Mouse (Mus musculus) midbrain, embryonic 12.5 days (tissue): ENCODE results near the gene Scaf8. TPM values are rescaled to one million over a fixed set of nuclear protein-coding genes. Genes with fewer than 3 reads are reported as not detected.

Source experiments
- ATAC-seq: fragments of 200-750 bp; cut with Nextera tagmentation; 2 replicates; pipeline ENCODE4 v1.8.0; 2017; ENCODE audit warnings: low read depth, moderate TSS enrichment, moderate library complexity; ENCODE audit not compliant: low FRiP score
- H3K27ac ChIP-seq: fragments of 300-500 bp; sonication (generic); replicated peaks from 2 replicates; pipeline ENCODE4 v1.5.1; 2016; ENCODE audit warnings: mild to moderate bottlenecking
- H3K27me3 ChIP-seq: fragments of 300-500 bp; sonication (generic); 2 replicates; pipeline ENCODE4 v1.6.1; 2016; ENCODE audit warnings: mild to moderate bottlenecking
- H3K36me3 ChIP-seq: fragments of 300-500 bp; sonication (generic); 2 replicates; pipeline ENCODE4 v1.6.1; 2016
- H3K4me1 ChIP-seq: fragments of 300-500 bp; sonication (generic); 2 replicates; pipeline ENCODE4 v1.6.1; 2016
- H3K4me2 ChIP-seq: fragments of 300-500 bp; sonication (generic); replicated peaks from 2 replicates; pipeline ENCODE4 v1.6.1; 2016; ENCODE audit warnings: mild to moderate bottlenecking, moderate library complexity
- H3K4me3 ChIP-seq: fragments of 300-500 bp; sonication (generic); 2 replicates; pipeline ENCODE4 v1.5.1; 2016; ENCODE audit warnings: mild to moderate bottlenecking
- H3K9ac ChIP-seq: fragments of 300-500 bp; sonication (generic); replicated peaks from 2 replicates; pipeline ENCODE4 v1.6.1; 2016; ENCODE audit warnings: mild to moderate bottlenecking, moderate library complexity
- H3K9me3 ChIP-seq: fragments of 300-500 bp; sonication (generic); 2 replicates; pipeline ENCODE4 v1.6.1; 2016; ENCODE audit warnings: mild to moderate bottlenecking
- WGBS: fragments of 180-500 bp; shearing (Covaris S2); methylation state at CpG from one replicate; pipeline ENCODE4 v1.1.7; 2016; 5-methylcytosine and 5-hydroxymethylcytosine counted together
- polyA plus RNA-seq: library from polyadenylated mRNA; unstranded; fragments of >200 nt; fragmentation: Nextera tagmentation; extraction: Ambion mirVana; gene quantifications from 2 replicates; pipeline ENCODE4 v1.2.1, GENCODE M21; 2016

Scaf8 gene
- polyA plus RNA-seq, 1 experiment from 2014 or later, result 28.0 TPM

- Histone ChIP-seq H3K27me3 (no peaks in the 10 kb centered on the region), H3K4me3 (no peak overlapping the region)
- no peak for ATAC-seq
Observed at GRCm38 (mm10) chr17:3214852-3215251, 100.1 kb downstream of the Scaf8 start.

GRCm38 (mm10) chr17:3217023-3217422 is 102.3 kb downstream of the Scaf8 start:
- WGBS, result 97% methylated on average over 5 of the region's 5 CpGs
- Histone ChIP-seq H3K27me3 (no peaks in the 10 kb centered on the region), H3K27ac (no peak overlapping the region), H3K4me3 (no peak overlapping the region), H3K9me3 (no peaks in the 10 kb centered on the region), H3K4me1 (no peaks in the 10 kb centered on the region), H3K9ac (no peak overlapping the region), H3K4me2 (no peak overlapping the region), H3K36me3 (peaks cover 21% of the 10 kb centered on the region)
- no peak for ATAC-seq

More at GRCm38 (mm10) chr17:3214852-3215251, 100.1 kb downstream of the Scaf8 start:
- Histone ChIP-seq H3K4me1 (no peaks in the 10 kb centered on the region), H3K9ac (no peak overlapping the region), H3K4me2 (no peak overlapping the region), H3K9me3 (no peaks in the 10 kb centered on the region), H3K36me3 (peaks cover 21% of the 10 kb centered on the region), H3K27ac (no peak overlapping the region)
- 94% methylated on average over 2 of the region's 2 CpGs for WGBS

- WGBS, result 93% methylated on average over 7 of the region's 7 CpGs
Observed at GRCm38 (mm10) chr17:3218364-3218763, 103.6 kb downstream of the Scaf8 start.

GRCm38 (mm10) chr17:3218916-3219315 is 104.1 kb downstream of the Scaf8 start:
- Histone ChIP-seq H3K27ac (no peak overlapping the region), H3K36me3 (peaks cover 13% of the 10 kb centered on the region), H3K4me1 (no peaks in the 10 kb centered on the region), H3K9ac (no peak overlapping the region), H3K4me2 (no peak overlapping the region), H3K4me3 (no peak overlapping the region), H3K27me3 (no peaks in the 10 kb centered on the region), H3K9me3 (no peaks in the 10 kb centered on the region)
- 81% methylated on average over 5 of the region's 5 CpGs for WGBS
- no peak for ATAC-seq

More at GRCm38 (mm10) chr17:3218364-3218763, 103.6 kb downstream of the Scaf8 start:
- Histone ChIP-seq H3K4me1 (no peaks in the 10 kb centered on the region), H3K4me3 (no peak overlapping the region), H3K27me3 (no peaks in the 10 kb centered on the region), H3K36me3 (peaks cover 14% of the 10 kb centered on the region), H3K9ac (no peak overlapping the region), H3K27ac (no peak overlapping the region), H3K9me3 (no peaks in the 10 kb centered on the region), H3K4me2 (no peak overlapping the region)
- ATAC-seq, result no peak

- H3K27ac ChIP-seq, result no peak overlapping the region
- 86% methylated on average over 11 of the region's 11 CpGs for WGBS
- no peaks in the 10 kb centered on the region for H3K9me3 ChIP-seq
- no peak overlapping the region for H3K4me3 ChIP-seq
- no peak for ATAC-seq
- no peak overlapping the region for H3K4me2 ChIP-seq
- H3K27me3 ChIP-seq, result no peaks in the 10 kb centered on the region
- no peaks in the 10 kb centered on the region for H3K4me1 ChIP-seq
- no peak overlapping the region for H3K9ac ChIP-seq
- H3K36me3 ChIP-seq, result peaks cover 7% of the 10 kb centered on the region
Observed at GRCm38 (mm10) chr17:3220201-3220600, 105.4 kb downstream of the Scaf8 start.

- Histone ChIP-seq H3K4me1 (no peaks in the 10 kb centered on the region), H3K9me3 (no peaks in the 10 kb centered on the region), H3K9ac (no peak overlapping the region)
Observed at GRCm38 (mm10) chr17:3223071-3223470, 108.3 kb downstream of the Scaf8 start.

GRCm38 (mm10) chr17:3223721-3224120 is 108.9 kb downstream of the Scaf8 start:
- H3K4me2 ChIP-seq, result no peak overlapping the region
- no peak for ATAC-seq
- no peaks in the 10 kb centered on the region for H3K4me1 ChIP-seq
- no peaks in the 10 kb centered on the region for H3K27me3 ChIP-seq
- H3K9me3 ChIP-seq, result no peaks in the 10 kb centered on the region
- WGBS, result 88% methylated on average over 3 of the region's 3 CpGs
- H3K9ac ChIP-seq, result no peak overlapping the region
- no peak overlapping the region for H3K4me3 ChIP-seq
- no peak overlapping the region for H3K27ac ChIP-seq
- no peaks in the 10 kb centered on the region for H3K36me3 ChIP-seq

More at GRCm38 (mm10) chr17:3223071-3223470, 108.3 kb downstream of the Scaf8 start:
- H3K27ac ChIP-seq, result no peak overlapping the region
- ATAC-seq, result no peak
- 61% methylated on average over 2 of the region's 2 CpGs for WGBS
- H3K27me3 ChIP-seq, result no peaks in the 10 kb centered on the region
- no peaks in the 10 kb centered on the region for H3K36me3 ChIP-seq
- H3K4me3 ChIP-seq, result no peak overlapping the region
- H3K4me2 ChIP-seq, result no peak overlapping the region

- ATAC-seq, result peak; percentile 74
- no peak overlapping the region for H3K4me3 ChIP-seq
- H3K4me1 ChIP-seq, result no peaks in the 10 kb centered on the region
- H3K27me3 ChIP-seq, result no peaks in the 10 kb centered on the region
- no peak overlapping the region for H3K9ac ChIP-seq
- no peak overlapping the region for H3K27ac ChIP-seq
- 70% methylated on average over 4 of the region's 4 CpGs for WGBS
- no peaks in the 10 kb centered on the region for H3K36me3 ChIP-seq
- H3K4me2 ChIP-seq, result no peak overlapping the region
- H3K9me3 ChIP-seq, result no peaks in the 10 kb centered on the region
Observed at GRCm38 (mm10) chr17:3224383-3225106, 109.8 kb downstream of the Scaf8 start.

- 82% methylated on average over 17 of the region's 17 CpGs for WGBS
Observed at GRCm38 (mm10) chr17:3230231-3231000, 115.6 kb downstream of the Scaf8 start.

GRCm38 (mm10) chr17:3232626-3233025 is 117.9 kb downstream of the Scaf8 start:
- no peaks in the 10 kb centered on the region for H3K9me3 ChIP-seq
- H3K27ac ChIP-seq, result no peak overlapping the region
- H3K4me2 ChIP-seq, result no peak overlapping the region
- H3K36me3 ChIP-seq, result peaks cover 18% of the 10 kb centered on the region; the same call in 1 of the 2 replicates
- H3K9ac ChIP-seq, result no peak overlapping the region
- H3K27me3 ChIP-seq, result no peaks in the 10 kb centered on the region
- WGBS, result 94% methylated on average over 5 of the region's 5 CpGs
- ATAC-seq, result no peak
- H3K4me1 ChIP-seq, result no peaks in the 10 kb centered on the region
- H3K4me3 ChIP-seq, result no peak overlapping the region

More at GRCm38 (mm10) chr17:3230231-3231000, 115.6 kb downstream of the Scaf8 start:
- H3K4me3 ChIP-seq, result no peak overlapping the region
- H3K36me3 ChIP-seq, result peaks cover 11% of the 10 kb centered on the region; the same call in 1 of the 2 replicates
- no peaks in the 10 kb centered on the region for H3K9me3 ChIP-seq
- no peak overlapping the region for H3K27ac ChIP-seq
- H3K4me2 ChIP-seq, result no peak overlapping the region
- H3K9ac ChIP-seq, result no peak overlapping the region
- no peaks in the 10 kb centered on the region for H3K4me1 ChIP-seq
- no peaks in the 10 kb centered on the region for H3K27me3 ChIP-seq
- peak; percentile 60 for ATAC-seq

GRCm38 (mm10) chr17:3243672-3244071 is 128.9 kb downstream of the Scaf8 start:
- peaks cover 23% of the 10 kb centered on the region for H3K4me1 ChIP-seq
- H3K9ac ChIP-seq, result no peak overlapping the region
- H3K36me3 ChIP-seq, result peaks cover 3% of the 10 kb centered on the region; the same call in 1 of the 2 replicates
- no peak overlapping the region for H3K4me3 ChIP-seq
- H3K9me3 ChIP-seq, result no peaks in the 10 kb centered on the region
- H3K27ac ChIP-seq, result no peak overlapping the region
- no peaks in the 10 kb centered on the region for H3K27me3 ChIP-seq
- WGBS, result 92% methylated on average over 3 of the region's 3 CpGs
- no peak overlapping the region for H3K4me2 ChIP-seq
- no peak for ATAC-seq
